Mouse (Mus musculus) hindbrain, embryonic 15.5 days (tissue): ENCODE measurements around the gene Ppt1. TPM values are rescaled to one million over a fixed set of nuclear protein-coding genes. Genes with fewer than 3 reads are reported as not detected.

Source experiments
- ATAC-seq: fragments of 200-750 bp; cut with Nextera tagmentation; 2 replicates; pipeline ENCODE4 v1.8.0; 2017; ENCODE audit warnings: low read depth, moderate number of reproducible peaks, moderate TSS enrichment; ENCODE audit not compliant: low FRiP score
- H3K27ac ChIP-seq: fragments of 300-500 bp; sonication (generic); replicated peaks from 2 replicates; pipeline ENCODE4 v1.5.1; 2015; ENCODE audit warnings: mild to moderate bottlenecking, inconsistent platforms
- H3K27me3 ChIP-seq: fragments of 300-500 bp; sonication (generic); 2 replicates; pipeline ENCODE4 v1.6.1; 2015; ENCODE audit warnings: control low read depth, inconsistent platforms
- H3K36me3 ChIP-seq: fragments of 300-500 bp; sonication (generic); 2 replicates; pipeline ENCODE4 v1.6.1; 2015; ENCODE audit warnings: control low read depth, inconsistent platforms
- H3K4me1 ChIP-seq: fragments of 300-500 bp; sonication (generic); replicated peaks from 2 replicates; pipeline ENCODE4 v1.6.1; 2015; ENCODE audit warnings: control low read depth, inconsistent platforms
- H3K4me2 ChIP-seq: fragments of 300-500 bp; sonication (generic); 2 replicates; pipeline ENCODE4 v1.6.1; 2015; ENCODE audit warnings: moderate library complexity, mild to moderate bottlenecking, inconsistent platforms
- H3K4me3 ChIP-seq: fragments of 300-500 bp; sonication (generic); 2 replicates; pipeline ENCODE4 v1.5.1; 2015; ENCODE audit warnings: mild to moderate bottlenecking, inconsistent platforms
- H3K9ac ChIP-seq: fragments of 300-500 bp; sonication (generic); 2 replicates; pipeline ENCODE4 v1.6.1; 2015; ENCODE audit warnings: inconsistent platforms
- H3K9me3 ChIP-seq: fragments of 300-500 bp; sonication (generic); 2 replicates; pipeline ENCODE4 v1.6.1; 2016; ENCODE audit warnings: control low read depth, inconsistent platforms
- WGBS: fragments of 180-500 bp; shearing (Covaris S2); methylation state at CpG from one replicate; pipeline ENCODE4 v1.1.7; 2015; 5-methylcytosine and 5-hydroxymethylcytosine counted together
- polyA plus RNA-seq: library from polyadenylated mRNA; unstranded; fragments of >200 nt; fragmentation: Nextera tagmentation; extraction: Ambion mirVana; gene quantifications from 2 replicates; pipeline ENCODE4 v1.2.1, GENCODE M21; 2015

Gene Ppt1
- polyA plus RNA-seq, 1 experiment from 2014 or later = 93.6 TPM

DNA sequence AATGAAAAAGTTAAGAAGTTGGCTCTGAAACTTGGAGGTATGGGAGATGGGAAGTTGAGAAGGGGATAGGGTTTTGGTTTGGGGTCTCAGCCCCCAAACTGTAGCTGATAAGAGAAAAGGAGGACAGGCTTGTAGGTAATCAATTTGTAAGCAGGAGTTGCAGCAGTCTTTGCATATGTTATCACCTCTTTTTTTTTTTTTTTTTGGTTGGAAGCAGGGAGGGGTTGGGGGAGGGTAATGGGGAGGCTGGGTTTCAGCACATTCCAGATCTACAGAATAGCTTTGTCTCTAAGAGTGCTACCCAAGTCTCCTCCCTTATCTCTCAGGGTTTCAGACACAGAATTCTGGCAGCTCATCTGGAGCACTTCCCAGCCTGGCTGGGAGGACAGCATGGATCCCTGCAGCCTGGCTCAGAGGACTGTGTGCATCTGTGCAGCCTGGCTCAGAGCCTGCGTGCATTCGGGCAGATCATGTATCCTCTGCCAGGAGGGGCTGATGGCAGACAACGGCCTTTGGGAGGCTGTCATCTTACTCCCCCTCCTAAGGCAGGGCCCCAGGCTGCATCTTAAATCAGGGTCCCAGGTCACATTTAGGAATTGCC, 54.9 kb downstream of the Ppt1 start:
- Histone ChIP-seq H3K27me3 (no peaks in the 10 kb centered on the region), H3K4me2 (no peak overlapping the region), H3K27ac (peak overlapping the region; percentile 54), H3K4me3 (no peak overlapping the region), H3K9ac (no peak overlapping the region), H3K4me1 (peaks cover 20% of the 10 kb centered on the region), H3K36me3 (no peaks in the 10 kb centered on the region), H3K9me3 (no peaks in the 10 kb centered on the region)
- peak; percentile 73 for ATAC-seq
- WGBS = 9% methylated on average over 3 of the region's 3 CpGs

DNA sequence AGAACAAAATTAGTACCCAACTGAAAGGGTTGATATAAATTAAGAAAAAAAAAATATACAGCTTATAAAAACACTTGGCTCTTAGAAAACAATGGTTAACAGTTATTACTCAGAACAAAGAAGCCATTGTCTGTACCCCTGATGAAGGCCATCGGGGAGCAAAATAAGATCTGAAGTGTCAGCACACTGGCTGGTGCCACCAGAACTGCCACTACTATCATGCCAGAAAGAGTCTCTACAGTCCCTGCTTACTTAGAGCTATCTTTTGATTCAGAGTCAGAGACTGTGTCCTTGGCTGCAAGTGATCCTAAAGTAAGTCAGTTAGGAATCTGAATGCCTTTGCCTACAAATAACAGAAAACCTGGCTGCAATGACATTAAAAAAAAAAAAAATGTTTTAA, 55.6 kb downstream of the Ppt1 start:
- H3K9me3 ChIP-seq = no peaks in the 10 kb centered on the region
- no peak overlapping the region for H3K4me3 ChIP-seq
- no peak for ATAC-seq
- H3K4me2 ChIP-seq = no peak overlapping the region
- H3K27ac ChIP-seq = peak overlapping the region; percentile 54
- no peaks in the 10 kb centered on the region for H3K36me3 ChIP-seq
- no peaks in the 10 kb centered on the region for H3K27me3 ChIP-seq
- H3K4me1 ChIP-seq = peaks cover 20% of the 10 kb centered on the region
- WGBS = 21% methylated on average over 1 of the region's 1 CpGs
- no peak overlapping the region for H3K9ac ChIP-seq

- WGBS = 78% methylated on average over 5 of the region's 5 CpGs
- Histone ChIP-seq H3K9me3 (no peaks in the 10 kb centered on the region), H3K36me3 (no peaks in the 10 kb centered on the region), H3K27ac (peak overlapping the region; percentile 54), H3K27me3 (no peaks in the 10 kb centered on the region), H3K4me3 (no peak overlapping the region), H3K4me1 (peaks cover 16% of the 10 kb centered on the region), H3K4me2 (no peak overlapping the region), H3K9ac (no peak overlapping the region)
- no peak for ATAC-seq
Measured at GRCm38 (mm10) chr4:122892157-122892556, 56.1 kb downstream of the Ppt1 start.

- no peaks in the 10 kb centered on the region for H3K4me1 ChIP-seq
- ATAC-seq = no peak
- WGBS = 93% methylated on average over 4 of the region's 4 CpGs
- no peaks in the 10 kb centered on the region for H3K36me3 ChIP-seq
- H3K9me3 ChIP-seq = no peaks in the 10 kb centered on the region
- H3K4me3 ChIP-seq = no peak overlapping the region
- H3K9ac ChIP-seq = no peak overlapping the region
- H3K27me3 ChIP-seq = no peaks in the 10 kb centered on the region
- no peak overlapping the region for H3K4me2 ChIP-seq
- H3K27ac ChIP-seq = no peak overlapping the region
Measured at GRCm38 (mm10) chr4:122897750-122898149, 61.7 kb downstream of the Ppt1 start.

GRCm38 (mm10) chr4:122898313-122898712, 62.3 kb downstream of the Ppt1 start:
- H3K4me3 ChIP-seq = no peak overlapping the region
- peak; percentile 45; the same call in 1 of the 2 replicates for ATAC-seq
- H3K36me3 ChIP-seq = no peaks in the 10 kb centered on the region
- H3K27ac ChIP-seq = no peak overlapping the region
- 18% methylated on average over 5 of the region's 5 CpGs for WGBS
- H3K4me2 ChIP-seq = no peak overlapping the region
- H3K4me1 ChIP-seq = no peaks in the 10 kb centered on the region
- no peaks in the 10 kb centered on the region for H3K27me3 ChIP-seq
- H3K9ac ChIP-seq = no peak overlapping the region
- no peaks in the 10 kb centered on the region for H3K9me3 ChIP-seq

GRCm38 (mm10) chr4:122902156-122902555, 66.1 kb downstream of the Ppt1 start:
- Histone ChIP-seq H3K9me3 (no peaks in the 10 kb centered on the region), H3K36me3 (no peaks in the 10 kb centered on the region), H3K4me3 (no peak overlapping the region), H3K27me3 (no peaks in the 10 kb centered on the region), H3K27ac (no peak overlapping the region), H3K9ac (no peak overlapping the region), H3K4me2 (no peak overlapping the region), H3K4me1 (no peaks in the 10 kb centered on the region)
- 37% methylated on average over 6 of the region's 6 CpGs for WGBS
- ATAC-seq = no peak

DNA sequence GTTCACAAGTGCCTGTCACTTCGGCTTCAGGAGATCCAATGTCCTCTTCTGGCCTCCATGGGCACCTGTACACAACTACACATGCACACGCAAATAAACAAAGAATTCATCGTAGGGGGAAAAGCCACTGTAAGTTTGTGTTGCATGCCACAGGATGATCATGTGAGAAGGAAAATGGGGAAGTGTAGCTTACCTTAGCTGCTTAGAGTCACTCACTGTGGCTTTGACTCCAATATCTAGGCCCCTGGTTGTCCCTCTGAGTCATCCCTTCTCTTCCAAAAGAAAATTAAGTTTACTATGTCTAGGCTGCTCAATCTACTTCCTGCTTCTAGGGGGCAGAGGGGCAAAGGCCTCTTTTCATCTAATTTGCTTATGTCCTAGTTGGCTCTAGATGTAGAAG, 67.7 kb downstream of the Ppt1 start:
- H3K4me3 ChIP-seq = no peak overlapping the region
- H3K27ac ChIP-seq = no peak overlapping the region
- H3K27me3 ChIP-seq = no peaks in the 10 kb centered on the region
- WGBS = 94% methylated on average over 3 of the region's 3 CpGs
- H3K4me1 ChIP-seq = no peaks in the 10 kb centered on the region
- no peak for ATAC-seq
- H3K36me3 ChIP-seq = no peaks in the 10 kb centered on the region
- no peak overlapping the region for H3K9ac ChIP-seq
- H3K4me2 ChIP-seq = no peak overlapping the region
- no peaks in the 10 kb centered on the region for H3K9me3 ChIP-seq

- ATAC-seq = no peak
- Histone ChIP-seq H3K36me3 (no peaks in the 10 kb centered on the region), H3K4me2 (no peak overlapping the region), H3K9ac (no peak overlapping the region), H3K4me1 (0 out of 2 replicates have a peak, but pooled peaks cover 7% of the 10 kb centered on the region), H3K27ac (no peak overlapping the region), H3K4me3 (no peak overlapping the region), H3K27me3 (no peaks in the 10 kb centered on the region), H3K9me3 (no peaks in the 10 kb centered on the region)
- 83% methylated on average over 10 of the region's 10 CpGs for WGBS
Measured at GRCm38 (mm10) chr4:122905359-122905758, 69.3 kb downstream of the Ppt1 start.

Other genes with a start within 250 kb of the Ppt1 start
- gene 9530002B09Rik, start 147.0 kb upstream of the Ppt1 start, polyA plus RNA-seq = not detected in 2 replicates
- gene Cap1, start 49.8 kb downstream of the Ppt1 start, polyA plus RNA-seq = 67.8 and 72.8 TPM in 2 replicates
- 28.8 and 32.3 TPM in 2 replicates for gene Mfsd2a, start 124.9 kb downstream of the Ppt1 start, polyA plus RNA-seq
- gene Mycl, start 159.4 kb downstream of the Ppt1 start, polyA plus RNA-seq = 63.0 and 66.3 TPM in 2 replicates
- 21.6 and 21.7 TPM in 2 replicates for gene Trit1, start 180.4 kb downstream of the Ppt1 start, polyA plus RNA-seq